10 mouse cellular contexts compared by ENCODE assay signal in genomic region chr17:86434781-86435180, GRCm38 (mm10).
"Had no signal": no experiment of that assay in that cellular context is flagged by ENCODE, and none has a peak within 500 bp of the region (broad histone marks: within the 10 kb centered on the region; RNA-seq: fewer than 3 reads in every experiment).

No protein-coding gene starts in this region.

- H3K4me3 ChIP-seq: limb, embryonic 12.5 days; midbrain, embryonic 12.5 days had no signal

- H3K9ac ChIP-seq: limb, embryonic 12.5 days; liver, embryonic 14.5 days; midbrain, embryonic 12.5 days had no signal

- H3K4me2 ChIP-seq: limb, embryonic 12.5 days; midbrain, embryonic 12.5 days had no signal

- H3K36me3 ChIP-seq: limb, embryonic 12.5 days; midbrain, embryonic 12.5 days had no signal

- H3K4me1 ChIP-seq: limb, embryonic 12.5 days; midbrain, embryonic 12.5 days had no signal

- H3K27me3 ChIP-seq: limb, embryonic 12.5 days; midbrain, embryonic 12.5 days had no signal

- H3K27ac ChIP-seq: limb, embryonic 12.5 days; liver, embryonic 14.5 days; midbrain, embryonic 12.5 days; stomach, postnatal 0 days had no signal

- H3K9me3 ChIP-seq: limb, embryonic 12.5 days; midbrain, embryonic 12.5 days had no signal

- DNase-seq: kidney, postnatal 14 days; liver; lung, adult 18-20 months; right cerebral cortex, adult 18-20 months; thymus, postnatal 14 days had no signal

- ATAC-seq: midbrain, embryonic 16.5 days had no signal
